Mouse (Mus musculus): ENCODE data around the gene Wasf2. TPM values are rescaled to one million over a fixed set of nuclear protein-coding genes. Genes with fewer than 3 reads are reported as not detected.

Gene Wasf2
- total RNA-seq, 1 experiment from 2014 or later, result 85.9 TPM

DNA sequence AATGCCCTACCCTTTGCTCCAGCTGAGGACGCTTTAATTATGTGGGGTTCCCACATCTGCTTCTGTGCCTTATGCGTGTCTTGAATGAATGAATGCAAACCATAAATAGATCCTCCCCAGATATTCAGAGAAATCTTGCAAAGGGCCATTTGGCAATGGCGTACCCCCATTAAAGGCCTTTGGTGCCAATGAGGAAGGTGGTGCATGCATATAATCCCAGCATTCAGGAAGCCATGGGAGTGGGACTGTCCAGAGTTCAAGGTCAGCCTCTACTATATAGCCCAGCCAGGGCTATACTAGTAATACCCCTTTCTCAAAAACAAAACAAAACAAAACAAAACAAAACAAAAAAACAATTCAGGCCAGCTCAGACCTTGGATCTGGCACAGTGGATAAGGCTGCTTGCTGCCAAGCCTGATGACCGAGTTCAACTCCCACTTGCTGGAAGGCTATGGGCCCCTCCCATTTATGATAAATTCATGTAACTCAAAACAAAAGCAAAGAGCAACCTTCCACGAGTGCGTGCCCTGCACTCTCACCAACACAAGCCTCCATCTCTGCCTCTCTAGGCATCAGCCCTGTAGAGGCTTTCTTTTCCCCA is 11.4 kb upstream of the Wasf2 start:
- no peak for ATAC-seq (replicated peaks; ENCODE audit: insufficient number of reproducible peaks, low FRiP score, low TSS enrichment, poor library complexity, severe bottlenecking)

DNA sequence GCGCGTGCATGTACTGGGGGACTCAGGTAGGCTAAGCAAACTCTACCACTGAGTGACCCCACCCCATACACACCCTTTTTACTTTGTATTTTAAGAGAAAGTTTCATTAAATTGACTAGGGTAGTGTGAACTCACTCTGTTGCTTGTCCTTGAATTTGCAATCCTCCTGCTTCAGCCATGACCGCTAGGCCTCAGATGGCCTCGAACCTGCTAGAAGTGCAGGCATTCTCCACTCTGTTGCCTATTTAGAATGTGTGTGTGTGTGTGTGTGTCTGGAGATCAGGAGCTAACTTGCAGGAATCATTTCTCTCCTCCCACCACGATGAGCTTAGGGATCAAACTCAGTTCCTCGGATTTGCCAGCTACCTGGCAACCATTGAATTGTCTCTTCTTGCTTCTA is 10.7 kb upstream of the Wasf2 start:
- ATAC-seq (replicated peaks; ENCODE audit: insufficient number of reproducible peaks, low FRiP score, low TSS enrichment, poor library complexity, severe bottlenecking), result no peak

DNA sequence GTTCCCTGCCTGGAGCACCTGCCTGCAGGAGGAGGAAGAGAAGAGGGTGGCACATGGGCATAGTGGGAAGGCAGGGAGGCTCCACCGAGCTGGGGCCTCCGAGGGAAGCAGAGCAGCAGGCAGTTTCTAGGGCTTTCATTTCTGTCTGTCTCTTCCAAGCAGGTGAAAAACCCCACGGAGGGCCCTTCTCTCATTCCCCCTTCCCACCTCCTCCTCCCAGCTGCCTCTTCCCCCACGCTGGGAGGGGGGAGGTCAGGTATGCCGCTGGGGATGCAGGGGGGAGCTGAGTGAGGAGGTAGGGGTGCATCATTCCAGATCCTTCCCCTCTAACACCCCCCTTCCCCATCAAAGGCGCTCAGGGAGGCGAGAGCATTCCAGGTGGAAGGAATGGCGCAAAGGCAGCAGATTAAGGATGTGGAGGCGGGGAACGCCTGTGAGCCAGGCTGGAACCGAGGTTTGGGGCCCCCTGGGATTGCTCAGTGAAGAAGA is 9.4 kb upstream of the Wasf2 start:
- ATAC-seq (replicated peaks; ENCODE audit: insufficient number of reproducible peaks, low FRiP score, low TSS enrichment, poor library complexity, severe bottlenecking), result no peak

DNA sequence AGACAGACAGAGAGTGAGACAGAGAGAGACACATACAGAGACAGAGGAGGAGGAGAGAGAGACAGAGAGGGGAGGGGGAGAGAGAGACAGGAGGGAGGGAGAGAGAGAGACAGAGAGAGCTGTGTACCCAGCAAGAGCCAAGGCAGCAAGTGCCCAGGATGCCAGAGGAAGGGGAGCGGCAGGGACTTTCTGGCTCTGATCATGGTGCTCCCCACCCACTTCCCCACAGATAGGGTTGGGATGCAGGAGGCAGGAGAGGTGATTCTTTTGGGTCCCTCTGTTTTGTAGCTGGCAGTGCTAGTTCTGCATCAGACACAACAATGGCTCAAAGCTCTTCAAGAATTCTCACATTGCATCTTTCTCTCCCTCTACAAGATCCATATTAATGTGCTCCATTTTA is 8.9 kb upstream of the Wasf2 start:
- ATAC-seq (replicated peaks; ENCODE audit: insufficient number of reproducible peaks, low FRiP score, low TSS enrichment, poor library complexity, severe bottlenecking), result no peak

DNA sequence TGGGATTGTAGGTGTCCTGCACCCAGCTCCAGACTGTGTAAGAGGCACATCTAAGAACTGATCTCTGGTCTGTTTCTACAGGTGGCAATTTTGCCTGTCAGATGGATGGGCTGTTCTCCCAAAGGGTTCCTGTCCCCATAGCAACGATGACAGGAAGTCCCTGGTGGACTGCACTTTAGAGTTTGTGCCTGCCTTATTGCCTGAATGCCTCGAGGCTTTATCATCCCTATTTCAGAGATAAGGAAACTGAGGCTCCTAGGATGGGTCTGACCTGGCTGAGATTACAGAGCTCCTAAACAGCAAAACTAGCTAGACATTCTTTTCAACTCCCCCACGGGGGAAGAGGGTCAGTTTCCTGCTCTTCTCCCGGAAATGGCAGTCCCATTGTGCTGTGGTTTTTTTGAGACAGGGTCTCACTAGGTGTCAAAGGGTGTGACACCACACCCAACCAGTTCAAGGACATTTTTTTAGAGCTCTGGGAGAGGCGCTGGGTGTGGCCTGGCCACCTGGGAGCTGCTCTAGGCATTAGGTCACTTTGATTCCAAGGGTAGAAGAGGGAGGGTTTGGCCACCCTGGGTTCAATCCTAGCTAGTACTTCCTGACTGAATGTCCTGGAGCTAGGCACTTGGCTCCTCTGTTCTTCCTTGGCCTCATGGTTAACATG is 8.2 kb upstream of the Wasf2 start:
- no peak for ATAC-seq (replicated peaks; ENCODE audit: insufficient number of reproducible peaks, low FRiP score, low TSS enrichment, poor library complexity, severe bottlenecking)

DNA sequence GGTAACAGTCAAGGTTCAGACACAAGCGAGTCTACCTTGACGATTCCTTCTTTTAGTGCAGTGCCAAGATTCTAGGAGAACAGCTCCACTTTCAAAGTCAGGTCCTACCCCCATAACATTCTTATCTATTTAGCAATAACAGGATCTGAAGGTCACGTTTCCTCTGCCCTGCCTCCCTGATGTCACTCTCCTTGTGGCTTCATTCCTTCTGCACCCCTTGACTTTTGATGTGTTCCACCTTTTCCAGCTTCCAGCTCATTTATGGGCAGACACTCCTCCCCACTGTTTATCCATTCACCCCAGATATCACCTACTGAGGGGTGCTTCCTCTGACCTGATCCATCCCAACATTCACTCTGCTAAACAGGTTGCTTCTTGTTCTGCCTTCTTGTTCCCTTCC is 3.2 kb upstream of the Wasf2 start:
- no peak for ATAC-seq (replicated peaks; ENCODE audit: insufficient number of reproducible peaks, low FRiP score, low TSS enrichment, poor library complexity, severe bottlenecking)

DNA sequence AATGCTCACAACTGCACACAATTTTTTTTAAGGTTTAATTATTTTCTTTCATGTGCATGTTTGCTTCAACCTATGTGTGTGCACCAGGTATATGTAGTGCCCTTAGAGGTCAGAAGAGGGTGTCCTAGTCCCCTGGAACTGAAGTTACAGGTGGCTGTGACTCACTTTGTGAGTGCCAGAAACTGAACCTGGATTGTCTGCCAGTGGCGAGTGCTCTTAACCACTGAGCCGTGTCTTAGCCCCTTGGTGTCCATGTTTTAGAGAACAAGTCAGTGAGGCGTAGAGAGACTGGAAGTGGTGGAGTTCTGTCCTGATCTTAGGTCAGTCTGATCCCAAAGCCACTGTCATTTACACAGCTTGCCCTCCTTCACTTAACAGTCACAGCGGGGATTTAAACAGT is 2.4 kb upstream of the Wasf2 start:
- no peak for ATAC-seq (replicated peaks; ENCODE audit: insufficient number of reproducible peaks, low FRiP score, low TSS enrichment, poor library complexity, severe bottlenecking)

DNA sequence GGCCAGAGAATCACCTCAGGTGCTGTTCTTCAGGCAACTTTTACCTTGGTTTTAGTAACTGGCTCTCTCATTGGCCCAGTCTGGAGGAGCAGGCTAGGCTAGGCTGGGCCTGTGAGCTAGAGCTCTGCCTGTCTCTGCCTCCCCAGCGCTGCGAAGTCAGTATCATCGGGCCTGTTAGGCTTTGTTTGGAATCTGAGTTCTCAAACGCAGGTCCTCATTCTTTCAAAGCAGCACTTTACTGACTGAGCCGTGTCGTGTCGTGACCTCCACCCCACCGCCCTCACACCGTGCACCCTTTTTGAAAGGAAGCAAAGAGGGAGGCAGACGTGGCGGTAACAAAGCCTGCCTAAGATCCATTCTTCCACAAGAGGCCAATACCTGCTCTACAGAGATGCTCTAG is 914 bp upstream of the Wasf2 start:
- ATAC-seq (replicated peaks; ENCODE audit: insufficient number of reproducible peaks, low FRiP score, low TSS enrichment, poor library complexity, severe bottlenecking), result no peak

DNA sequence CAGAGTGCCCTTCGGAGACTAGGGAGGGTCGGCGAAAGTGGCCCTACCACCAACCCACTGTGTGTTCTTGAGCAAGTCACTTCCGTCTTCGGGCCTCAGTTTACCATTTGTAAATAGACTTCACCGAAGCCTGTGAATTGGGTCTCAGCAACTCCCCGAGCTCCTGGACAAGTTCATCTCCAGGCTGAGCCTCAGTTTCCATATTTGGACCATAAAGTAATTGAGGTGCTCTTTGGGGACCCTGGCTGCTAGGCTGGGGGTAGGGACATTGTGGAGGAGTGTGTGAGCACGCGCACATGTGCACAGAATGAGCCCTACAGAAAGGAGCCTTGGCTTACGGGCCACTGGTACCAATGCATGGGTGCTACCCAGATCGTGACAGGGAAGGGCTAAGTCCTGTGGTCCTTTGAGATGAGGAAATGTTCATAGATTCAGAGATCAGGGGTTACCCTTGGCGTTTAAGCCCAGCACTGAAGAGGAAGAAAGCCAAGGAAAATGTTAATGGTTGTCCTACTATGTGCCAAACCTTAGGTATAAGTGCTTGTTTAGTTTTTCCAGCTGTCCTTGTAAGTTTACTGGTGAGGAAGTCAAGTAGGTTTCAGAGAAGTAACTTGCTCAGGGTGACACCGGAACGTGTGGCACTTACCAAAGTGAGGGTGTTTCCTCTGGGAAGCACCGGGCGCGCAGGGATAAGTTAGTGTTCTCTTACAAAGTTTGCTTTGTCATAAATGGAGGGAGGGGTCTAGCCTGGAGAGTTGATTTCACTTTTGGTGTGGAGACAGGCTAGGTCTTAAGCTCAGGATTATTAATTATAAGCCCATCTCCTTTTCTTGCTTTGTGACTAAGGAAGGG is 811 bp downstream of the Wasf2 start:
- ATAC-seq (replicated peaks; ENCODE audit: insufficient number of reproducible peaks, low FRiP score, low TSS enrichment, poor library complexity, severe bottlenecking), result peak; percentile 50

DNA sequence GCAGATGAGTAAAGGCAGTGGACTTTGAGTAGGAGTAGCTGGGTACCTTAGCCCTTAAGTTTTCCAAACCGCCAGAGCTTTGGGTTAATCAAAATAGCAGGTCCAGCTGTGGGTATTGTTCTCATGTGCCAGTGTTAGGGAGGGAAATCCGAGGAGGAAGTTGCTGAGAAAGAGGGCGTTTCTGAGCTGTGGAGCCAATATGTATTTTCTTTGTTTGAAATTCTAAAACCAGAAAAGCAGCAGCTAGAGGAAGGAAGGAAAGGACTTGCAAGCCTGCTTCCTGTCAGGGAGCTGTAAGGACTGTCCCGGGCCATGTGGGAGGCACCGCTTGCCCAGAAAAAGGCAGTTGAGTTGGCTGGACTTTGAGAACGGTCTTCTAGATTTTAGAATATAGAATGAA is 1.7 kb downstream of the Wasf2 start:
- ATAC-seq (replicated peaks; ENCODE audit: insufficient number of reproducible peaks, low FRiP score, low TSS enrichment, poor library complexity, severe bottlenecking), result peak; percentile 59

DNA sequence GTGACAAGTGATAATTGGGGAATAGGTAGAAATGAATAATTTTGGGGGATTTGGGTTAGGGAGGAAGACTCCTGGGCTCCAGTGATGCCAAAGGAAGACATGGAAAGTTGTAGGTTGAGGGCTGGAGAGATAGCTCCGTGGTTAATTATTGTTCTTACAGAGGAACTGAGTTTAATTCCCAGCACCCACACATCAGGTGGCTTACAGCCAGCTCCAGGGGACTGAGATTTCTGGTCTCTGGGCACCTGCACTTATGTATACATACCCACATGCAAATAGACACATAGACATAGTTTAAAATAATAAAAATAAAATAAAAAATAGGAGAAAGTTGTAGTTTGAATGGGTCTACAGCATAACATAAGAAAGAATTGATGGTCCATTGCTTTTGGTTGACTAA is 6.6 kb downstream of the Wasf2 start:
- ATAC-seq (replicated peaks; ENCODE audit: insufficient number of reproducible peaks, low FRiP score, low TSS enrichment, poor library complexity, severe bottlenecking), result no peak

DNA sequence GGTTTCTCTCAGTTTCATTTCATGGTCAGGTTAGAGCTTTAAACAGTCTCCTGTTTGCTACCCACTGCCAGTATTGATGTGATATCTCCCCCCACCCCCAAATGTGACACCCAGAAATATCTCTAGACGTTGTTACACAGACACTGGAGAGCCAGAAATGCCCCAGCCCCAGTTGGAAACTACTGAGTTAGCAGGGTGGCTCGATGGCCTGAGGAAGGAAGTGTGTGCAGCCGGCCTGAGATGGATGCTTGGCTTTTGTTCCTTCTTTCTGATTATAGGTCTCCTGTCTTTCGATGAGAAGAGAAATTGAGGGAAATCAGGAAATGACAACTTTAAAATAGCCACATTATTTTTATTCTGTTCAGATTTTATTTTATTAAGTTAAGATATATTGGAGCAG is 8.7 kb downstream of the Wasf2 start:
- no peak for ATAC-seq (replicated peaks; ENCODE audit: insufficient number of reproducible peaks, low FRiP score, low TSS enrichment, poor library complexity, severe bottlenecking)

DNA sequence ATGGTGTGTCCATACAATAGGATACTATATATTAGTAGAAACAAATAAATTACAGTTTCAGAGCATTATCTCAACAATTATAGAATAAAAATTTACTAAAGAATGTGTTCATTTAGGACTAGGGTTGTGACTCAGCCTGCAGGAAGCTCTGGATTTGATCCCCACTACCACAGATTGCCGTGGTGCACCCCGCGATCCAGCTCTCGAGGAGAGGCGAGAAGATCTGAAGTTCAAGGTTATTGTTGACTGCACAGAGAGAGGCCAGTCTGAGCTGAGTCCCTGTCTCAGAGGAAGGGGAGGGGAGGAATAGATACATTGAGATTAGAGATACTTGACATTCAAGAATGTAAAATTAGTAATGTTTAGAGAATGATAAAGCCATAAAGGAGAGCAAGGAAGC is 24.7 kb downstream of the Wasf2 start:
- ATAC-seq (replicated peaks; ENCODE audit: insufficient number of reproducible peaks, low FRiP score, low TSS enrichment, poor library complexity, severe bottlenecking), result no peak

DNA sequence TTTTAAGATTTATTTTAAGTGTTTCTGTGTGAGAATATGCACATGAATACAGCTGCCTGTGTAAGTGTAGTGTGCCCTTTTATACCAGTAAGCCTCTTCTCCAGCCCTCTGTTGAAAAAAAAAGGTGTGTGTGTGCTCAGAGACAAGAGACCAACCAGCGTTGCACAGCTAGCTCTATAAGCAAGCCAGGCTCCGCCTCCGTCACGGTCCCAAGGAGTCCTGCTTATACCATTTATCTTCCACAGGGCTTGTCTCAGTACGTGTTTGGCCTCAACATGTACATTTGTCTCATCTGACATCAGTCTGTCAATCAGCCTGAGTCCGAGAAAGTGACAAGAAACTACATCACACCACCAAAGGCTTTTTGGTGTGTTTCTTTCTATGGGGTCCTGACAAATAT is 25.4 kb downstream of the Wasf2 start:
- ATAC-seq (replicated peaks; ENCODE audit: insufficient number of reproducible peaks, low FRiP score, low TSS enrichment, poor library complexity, severe bottlenecking), result no peak

DNA sequence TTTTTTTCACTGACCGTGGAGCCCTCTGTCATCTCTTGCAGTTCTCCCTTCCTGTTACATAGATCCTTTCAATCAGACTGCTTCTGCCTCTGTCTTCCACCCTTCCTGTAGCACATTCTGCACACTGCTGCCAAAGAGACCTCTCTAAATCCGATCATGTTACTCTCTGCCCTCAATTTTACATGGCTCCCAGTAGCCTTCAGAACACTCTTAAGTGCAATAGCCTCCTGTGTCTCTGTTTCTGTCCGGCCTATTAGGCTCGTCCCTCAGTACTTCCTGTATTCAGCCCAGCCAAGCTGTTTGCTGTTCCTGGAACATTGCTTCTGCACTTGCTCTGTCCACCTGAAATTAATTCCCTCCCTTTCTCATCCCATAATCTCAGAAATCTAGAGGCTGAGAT is 26.1 kb downstream of the Wasf2 start:
- ATAC-seq (replicated peaks; ENCODE audit: insufficient number of reproducible peaks, low FRiP score, low TSS enrichment, poor library complexity, severe bottlenecking), result no peak

DNA sequence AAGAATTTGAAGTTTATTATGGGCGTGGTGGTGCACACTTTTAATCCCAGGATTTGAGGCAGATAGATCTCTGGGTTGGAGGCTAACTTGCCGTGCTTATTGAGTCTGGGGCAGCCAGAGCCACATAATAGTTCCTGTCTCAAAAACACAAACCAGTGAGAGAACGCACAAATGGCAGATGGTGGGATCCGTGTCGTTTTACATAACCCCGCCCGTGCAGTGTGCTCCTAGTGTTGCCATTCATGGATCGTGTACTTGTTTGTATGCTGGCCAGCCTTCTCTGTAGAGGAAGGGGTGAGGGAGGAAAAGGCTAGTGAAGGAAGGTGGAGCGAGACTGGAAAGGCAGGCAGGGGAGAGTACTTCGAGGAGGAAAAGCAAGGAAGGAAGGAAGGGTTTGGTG is 26.5 kb downstream of the Wasf2 start:
- no peak for ATAC-seq (replicated peaks; ENCODE audit: insufficient number of reproducible peaks, low FRiP score, low TSS enrichment, poor library complexity, severe bottlenecking)

DNA sequence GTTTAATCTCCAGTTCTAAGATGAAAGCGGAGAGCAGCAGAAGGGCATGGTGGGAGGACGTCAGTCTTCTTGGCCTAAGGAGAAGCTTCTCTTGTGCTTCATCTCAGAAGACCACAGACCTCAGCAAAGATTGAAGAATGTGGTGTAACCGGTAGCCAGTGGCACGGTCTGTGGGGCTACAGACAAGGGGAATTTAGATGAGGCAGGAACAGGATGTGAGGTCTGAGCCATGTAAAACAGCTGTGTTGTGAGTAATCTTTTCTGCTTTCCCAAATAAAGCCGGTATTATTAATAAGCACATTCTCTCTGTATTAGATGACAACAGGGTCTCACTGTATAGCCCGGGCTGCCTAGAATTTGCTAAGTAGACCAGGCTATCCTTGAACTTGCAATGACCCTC is 28.8 kb downstream of the Wasf2 start:
- peak; percentile 88 for ATAC-seq (replicated peaks; ENCODE audit: insufficient number of reproducible peaks, low FRiP score, low TSS enrichment, poor library complexity, severe bottlenecking)

DNA sequence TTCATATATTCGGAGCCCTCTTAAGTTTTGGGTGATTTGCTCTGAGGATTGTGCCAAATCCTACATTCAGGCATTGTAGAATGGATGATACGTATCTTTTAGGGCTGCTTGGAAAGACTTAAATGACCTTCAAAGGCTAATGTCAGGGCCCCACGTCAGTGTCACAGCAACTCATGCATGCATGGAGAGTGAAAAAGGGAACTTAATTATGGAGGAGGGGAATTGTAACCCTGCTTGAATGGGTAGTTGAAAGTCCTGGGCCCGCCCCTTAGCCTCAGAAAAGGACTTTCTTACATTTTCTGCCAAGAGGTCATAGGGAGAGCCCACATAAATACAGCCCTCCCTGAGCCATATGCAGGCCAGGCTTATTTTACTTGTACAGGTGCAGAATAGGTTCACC is 29.3 kb downstream of the Wasf2 start:
- ATAC-seq (replicated peaks; ENCODE audit: insufficient number of reproducible peaks, low FRiP score, low TSS enrichment, poor library complexity, severe bottlenecking), result peak; percentile 84

DNA sequence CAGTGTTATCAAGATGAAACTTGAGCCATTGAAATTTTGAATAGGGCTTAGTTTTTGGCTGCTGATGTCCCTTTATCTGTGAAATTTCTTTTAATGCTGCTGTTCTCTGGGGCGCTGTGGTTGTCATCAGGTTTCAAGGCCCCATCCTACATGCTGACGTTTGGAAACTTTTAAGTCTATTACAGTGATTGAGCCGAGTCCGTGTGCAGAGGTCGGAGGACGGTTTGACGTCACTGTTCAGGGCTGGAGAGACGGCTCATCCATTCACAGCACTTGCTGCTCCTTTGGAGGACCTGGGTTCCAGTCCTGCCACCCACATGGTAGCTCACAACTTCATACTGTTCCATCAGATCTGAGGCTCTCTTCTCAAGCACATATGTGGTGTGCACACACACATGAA is 29.9 kb downstream of the Wasf2 start:
- no peak for ATAC-seq (replicated peaks; ENCODE audit: insufficient number of reproducible peaks, low FRiP score, low TSS enrichment, poor library complexity, severe bottlenecking)

DNA sequence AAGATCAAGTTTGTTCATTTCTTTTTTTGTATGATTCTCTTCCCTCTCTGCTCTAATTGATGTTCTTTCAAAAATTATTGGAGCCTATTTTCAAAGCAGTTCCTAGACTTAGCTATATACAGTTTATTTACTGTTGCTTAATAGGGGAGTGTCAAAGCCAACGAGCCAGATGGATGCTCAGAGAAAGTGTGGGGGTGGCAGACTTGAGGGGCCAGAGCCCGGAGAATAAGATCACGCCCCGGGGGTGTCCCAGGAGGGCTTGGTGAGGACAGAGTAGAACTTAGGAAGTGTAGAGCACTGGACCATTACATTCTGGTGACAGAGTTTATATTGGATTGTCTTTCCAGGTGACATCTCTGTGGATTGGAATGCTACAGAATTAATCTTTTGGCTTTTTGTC is 30.5 kb downstream of the Wasf2 start:
- no peak for ATAC-seq (replicated peaks; ENCODE audit: insufficient number of reproducible peaks, low FRiP score, low TSS enrichment, poor library complexity, severe bottlenecking)
